Comparison of ENCODE assay signal across 23 mouse cellular contexts in genomic region chr3:115666547-115666946, GRCm38 (mm10).
"Had no signal": no experiment of that assay in that cellular context is flagged by ENCODE, and none has a peak within 500 bp of the region (broad histone marks: within the 10 kb centered on the region; RNA-seq: fewer than 3 reads in every experiment).

No protein-coding gene starts in this region.

- DNase-seq: kidney, postnatal 25 days; layer of hippocampus, adult 9-11 months; liver; lung, adult 18-20 months; lung, postnatal 10 days; lung, postnatal 36 days; retina, postnatal 1 day; right cerebral cortex, postnatal 25 days; spleen, adult 18-20 months; thymus, postnatal 25 days had no signal

- H3K9ac ChIP-seq: limb, embryonic 13.5 days; liver, embryonic 12.5 days; liver, embryonic 15.5 days; lung, embryonic 15.5 days; midbrain, embryonic 13.5 days; stomach, embryonic 15.5 days had no signal

- H3K4me3 ChIP-seq: layer of hippocampus, adult 2 months; limb, embryonic 10.5 days; limb, embryonic 13.5 days; liver, embryonic 12.5 days; liver, embryonic 15.5 days; lung, embryonic 15.5 days; megakaryocyte, embryonic 14.5 days; midbrain, embryonic 10.5 days; midbrain, embryonic 13.5 days; myocyte; stomach, embryonic 15.5 days had no signal

- H3K4me1 ChIP-seq: limb, embryonic 10.5 days; liver, embryonic 12.5 days; liver, embryonic 15.5 days; lung, embryonic 15.5 days; stomach, embryonic 15.5 days had no signal

- H3K4me2 ChIP-seq: limb, embryonic 13.5 days; liver, embryonic 12.5 days; liver, embryonic 15.5 days; lung, embryonic 15.5 days; midbrain, embryonic 13.5 days; stomach, embryonic 15.5 days had no signal

- ATAC-seq: liver, embryonic 12.5 days; midbrain, embryonic 13.5 days; midbrain, embryonic 16.5 days had no signal

- H3K36me3 ChIP-seq: limb, embryonic 10.5 days; limb, embryonic 13.5 days; liver, embryonic 12.5 days; liver, embryonic 15.5 days; lung, embryonic 15.5 days; midbrain, embryonic 10.5 days; midbrain, embryonic 13.5 days; stomach, embryonic 15.5 days had no signal

- H3K9me3 ChIP-seq: limb, embryonic 10.5 days; limb, embryonic 13.5 days; liver, embryonic 12.5 days; liver, embryonic 15.5 days; lung, embryonic 15.5 days; megakaryocyte, embryonic 14.5 days; midbrain, embryonic 10.5 days; midbrain, embryonic 13.5 days; stomach, embryonic 15.5 days had no signal

- H3K27me3 ChIP-seq: limb, embryonic 13.5 days; liver, embryonic 12.5 days; liver, embryonic 15.5 days; lung, embryonic 15.5 days; megakaryocyte, embryonic 14.5 days; midbrain, embryonic 13.5 days; stomach, embryonic 15.5 days had no signal

- H3K27ac ChIP-seq: kidney, postnatal 0 days; layer of hippocampus, adult 2 months; limb, embryonic 10.5 days; limb, embryonic 13.5 days; liver, embryonic 12.5 days; liver, embryonic 15.5 days; lung, embryonic 15.5 days; midbrain, embryonic 10.5 days; midbrain, embryonic 13.5 days; stomach, embryonic 15.5 days had no signal
